Mouse (Mus musculus): ENCODE results near the gene Zfp27.

DNA sequence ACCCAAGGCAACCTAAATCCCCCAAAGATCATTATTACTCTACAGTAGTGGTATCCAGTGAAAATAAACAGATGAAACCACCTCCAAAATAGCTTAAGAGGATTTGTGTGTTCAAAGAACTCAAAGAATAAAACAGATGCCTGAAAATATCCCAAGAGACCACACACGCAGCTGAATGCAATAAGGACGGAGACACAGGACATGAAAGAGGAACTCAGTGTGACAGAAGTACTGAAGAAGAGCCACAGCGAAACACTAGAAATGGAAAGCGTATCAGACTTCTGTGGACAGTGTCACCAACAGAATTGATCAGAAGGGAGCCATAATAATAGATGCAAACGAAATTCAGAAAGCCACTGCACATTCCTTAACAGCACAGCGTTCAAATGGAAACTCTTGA is 32.5 kb upstream of the Zfp27 start:
- no peak for TF ChIP-seq CTCF (IDR thresholded peaks at IDR 0.05; ENCODE audit: control insufficient read depth, insufficient read depth, insufficient replicate concordance, low read depth, low read length)
- no peak for TF ChIP-seq POLR2A (IDR thresholded peaks at IDR 0.05; ENCODE audit: control insufficient read depth, low read depth, low read length)
